Mouse (Mus musculus): ENCODE measurements around the gene Mtfr2.

DNA sequence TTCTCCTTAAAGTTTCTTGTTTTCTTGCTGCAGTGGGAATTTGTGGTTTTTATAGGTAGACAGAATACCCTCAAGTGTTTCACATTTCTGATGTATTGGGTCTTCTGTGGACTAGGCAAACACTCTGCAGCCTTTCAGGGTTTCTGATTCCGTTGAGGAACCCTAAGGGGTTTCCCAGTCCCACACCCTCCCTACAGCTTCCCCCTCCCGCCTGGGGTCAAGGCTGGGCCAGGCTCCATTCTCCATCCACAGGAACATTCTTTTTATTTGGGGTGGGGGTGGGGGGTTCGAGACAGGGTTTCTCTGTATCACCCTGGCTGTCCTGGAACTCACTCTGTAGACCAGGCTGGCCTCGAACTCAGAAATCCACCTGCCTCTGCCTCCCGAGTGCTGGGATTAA, 48.5 kb upstream of the Mtfr2 start:
- TF ChIP-seq CTCF (IDR thresholded peaks at IDR 0.05) (no peak), EP300 (IDR thresholded peaks at IDR 0.05; ENCODE audit: insufficient read depth, low read depth, low read length) (no peak), POLR2A (IDR thresholded peaks at IDR 0.05; ENCODE audit: insufficient read depth, low read depth, low read length) (no peak)
